Mouse (Mus musculus) lung, embryonic 15.5 days (tissue): ENCODE results near the gene Pink1. TPM values are rescaled to one million over a fixed set of nuclear protein-coding genes. Genes with fewer than 3 reads are reported as not detected.

Experiments used
- ATAC-seq: fragments of 200-750 bp; cut with Nextera tagmentation; 2 replicates; pipeline ENCODE4 v1.8.0; 2017; ENCODE audit warnings: moderate number of reproducible peaks, borderline replicate concordance; ENCODE audit not compliant: low FRiP score, low TSS enrichment; ENCODE audit errors: extremely low read depth
- H3K27ac ChIP-seq: fragments of 300-500 bp; sonication (generic); 2 replicates; pipeline ENCODE4 v1.5.1; 2015; ENCODE audit warnings: moderate library complexity, mild to moderate bottlenecking, inconsistent platforms
- H3K27me3 ChIP-seq: fragments of 300-500 bp; sonication (generic); 2 replicates; pipeline ENCODE4 v1.6.1; 2015; ENCODE audit warnings: inconsistent platforms
- H3K36me3 ChIP-seq: fragments of 300-500 bp; sonication (generic); 2 replicates; pipeline ENCODE4 v1.6.1; 2015; ENCODE audit warnings: inconsistent platforms
- H3K4me1 ChIP-seq: fragments of 300-500 bp; sonication (generic); 2 replicates; pipeline ENCODE4 v1.6.1; 2015; ENCODE audit warnings: inconsistent platforms
- H3K4me2 ChIP-seq: fragments of 300-500 bp; sonication (generic); 2 replicates; pipeline ENCODE4 v1.6.1; 2015; ENCODE audit warnings: inconsistent platforms, mild to moderate bottlenecking, moderate library complexity
- H3K4me3 ChIP-seq: fragments of 300-500 bp; sonication (generic); 2 replicates; pipeline ENCODE4 v1.5.1; 2015; ENCODE audit warnings: mild to moderate bottlenecking, inconsistent platforms
- H3K9ac ChIP-seq: fragments of 300-500 bp; sonication (generic); 2 replicates; pipeline ENCODE4 v1.6.1; 2015; ENCODE audit warnings: inconsistent platforms
- H3K9me3 ChIP-seq: fragments of 300-500 bp; sonication (generic); 2 replicates; pipeline ENCODE4 v1.6.1; 2016; ENCODE audit warnings: inconsistent platforms
- WGBS: fragments of 180-500 bp; shearing (Covaris S2); methylation state at CpG from one replicate; pipeline ENCODE4 v1.1.7; 2015; 5-methylcytosine and 5-hydroxymethylcytosine counted together
- polyA plus RNA-seq: library from polyadenylated mRNA; unstranded; fragments of >200 nt; fragmentation: Nextera tagmentation; extraction: Ambion mirVana; gene quantifications from 2 replicates; pipeline ENCODE4 v1.2.1, GENCODE M21; 2015

The Pink1 gene
- polyA plus RNA-seq, 1 experiment from 2014 or later = 47.0 TPM

DNA sequence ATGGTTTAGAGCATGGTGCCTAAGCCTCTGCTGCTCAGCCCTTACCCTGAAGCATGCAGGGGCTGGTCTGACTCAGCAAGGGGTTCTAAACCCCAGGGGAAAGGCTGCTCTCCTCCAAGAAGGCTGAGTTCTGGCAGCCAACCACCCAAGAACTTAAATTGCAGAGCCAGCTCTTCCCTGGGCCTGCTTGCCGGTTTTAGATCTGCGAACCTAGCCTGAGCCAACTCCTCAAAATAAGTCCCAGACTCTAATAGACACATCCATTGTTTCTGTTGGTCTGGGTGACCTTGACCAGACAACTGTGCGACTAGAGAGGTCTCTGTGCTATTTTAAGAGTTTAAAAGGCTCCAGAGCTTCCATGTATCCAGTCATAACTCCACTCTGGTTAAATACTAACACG lies 2.4 kb downstream of the Pink1 start:
- H3K4me2 ChIP-seq = no peak overlapping the region
- WGBS = 50% methylated on average over 4 of the region's 4 CpGs
- no peaks in the 10 kb centered on the region for H3K27me3 ChIP-seq
- peak overlapping the region; percentile 66 for H3K27ac ChIP-seq
- no peak overlapping the region for H3K4me3 ChIP-seq
- no peaks in the 10 kb centered on the region for H3K9me3 ChIP-seq
- H3K9ac ChIP-seq = no peak overlapping the region
- no peak for ATAC-seq
- H3K4me1 ChIP-seq = peaks cover 19% of the 10 kb centered on the region
- H3K36me3 ChIP-seq = no peaks in the 10 kb centered on the region

DNA sequence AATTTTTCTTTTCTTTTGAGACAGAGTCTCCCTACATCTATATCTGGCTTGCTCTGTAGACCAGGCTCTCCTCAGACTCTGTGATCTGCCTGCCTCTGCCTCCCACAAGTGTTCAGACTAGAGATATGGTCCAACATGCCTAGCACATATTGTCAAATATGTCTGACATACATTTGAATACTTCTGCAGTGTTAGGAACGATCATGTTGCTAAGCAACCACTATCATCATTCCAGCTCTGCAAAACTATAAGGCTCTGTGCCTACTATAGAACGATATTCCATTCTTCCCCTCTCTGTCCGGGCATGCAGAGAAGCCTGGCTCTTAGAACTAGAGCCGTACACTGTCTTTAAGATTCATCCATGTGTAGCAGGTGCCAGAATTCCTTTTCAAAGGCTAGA lies 3.4 kb downstream of the Pink1 start:
- no peak overlapping the region for H3K9ac ChIP-seq
- no peak for ATAC-seq
- no peaks in the 10 kb centered on the region for H3K9me3 ChIP-seq
- no peak overlapping the region for H3K27ac ChIP-seq
- no peak overlapping the region for H3K4me3 ChIP-seq
- no peaks in the 10 kb centered on the region for H3K36me3 ChIP-seq
- peaks cover 19% of the 10 kb centered on the region for H3K4me1 ChIP-seq
- H3K4me2 ChIP-seq = no peak overlapping the region
- no peaks in the 10 kb centered on the region for H3K27me3 ChIP-seq
- WGBS = 55% methylated on average over 4 of the region's 4 CpGs

GRCm38 (mm10) chr4:138321488-138321887 lies 4.6 kb downstream of the Pink1 start:
- Histone ChIP-seq H3K4me1 (peaks cover 17% of the 10 kb centered on the region), H3K27ac (no peak overlapping the region), H3K4me2 (no peak overlapping the region), H3K9ac (no peak overlapping the region), H3K36me3 (peaks cover 7% of the 10 kb centered on the region), H3K9me3 (no peaks in the 10 kb centered on the region), H3K27me3 (no peaks in the 10 kb centered on the region), H3K4me3 (no peak overlapping the region)
- ATAC-seq = no peak
- WGBS = 61% methylated on average over 7 of the region's 7 CpGs

DNA sequence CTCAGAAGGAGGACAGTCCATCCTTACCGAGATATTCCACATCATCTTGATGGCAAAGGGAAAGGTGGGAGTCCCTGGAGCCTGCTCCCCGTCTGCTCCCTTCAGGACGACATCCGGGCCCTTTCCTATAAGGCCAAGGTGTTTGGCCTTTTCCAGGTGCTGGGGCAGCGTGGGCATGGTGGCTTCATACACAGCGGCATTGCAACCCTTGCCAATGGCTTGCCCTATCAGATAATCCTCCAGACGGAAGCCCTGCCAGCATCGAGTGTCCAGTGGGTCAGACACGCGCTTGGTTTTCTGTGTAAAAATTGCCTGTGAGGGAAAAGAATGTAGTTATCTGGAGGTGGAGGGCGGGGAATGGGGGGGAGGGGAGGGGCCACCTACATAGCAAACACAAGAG lies 5.4 kb downstream of the Pink1 start:
- 34% methylated on average over 11 of the region's 11 CpGs for WGBS
- Histone ChIP-seq H3K27me3 (no peaks in the 10 kb centered on the region), H3K4me1 (peaks cover 13% of the 10 kb centered on the region; the same call in 1 of the 2 replicates), H3K9me3 (no peaks in the 10 kb centered on the region), H3K4me3 (no peak overlapping the region), H3K36me3 (peaks cover 9% of the 10 kb centered on the region), H3K27ac (peak overlapping the region; percentile 39; the same call in 1 of the 2 replicates), H3K9ac (no peak overlapping the region), H3K4me2 (no peak overlapping the region)
- ATAC-seq = no peak

- WGBS = 33% methylated on average over 10 of the region's 10 CpGs
Measured at GRCm38 (mm10) chr4:138319508-138319907, 6.6 kb downstream of the Pink1 start.

DNA sequence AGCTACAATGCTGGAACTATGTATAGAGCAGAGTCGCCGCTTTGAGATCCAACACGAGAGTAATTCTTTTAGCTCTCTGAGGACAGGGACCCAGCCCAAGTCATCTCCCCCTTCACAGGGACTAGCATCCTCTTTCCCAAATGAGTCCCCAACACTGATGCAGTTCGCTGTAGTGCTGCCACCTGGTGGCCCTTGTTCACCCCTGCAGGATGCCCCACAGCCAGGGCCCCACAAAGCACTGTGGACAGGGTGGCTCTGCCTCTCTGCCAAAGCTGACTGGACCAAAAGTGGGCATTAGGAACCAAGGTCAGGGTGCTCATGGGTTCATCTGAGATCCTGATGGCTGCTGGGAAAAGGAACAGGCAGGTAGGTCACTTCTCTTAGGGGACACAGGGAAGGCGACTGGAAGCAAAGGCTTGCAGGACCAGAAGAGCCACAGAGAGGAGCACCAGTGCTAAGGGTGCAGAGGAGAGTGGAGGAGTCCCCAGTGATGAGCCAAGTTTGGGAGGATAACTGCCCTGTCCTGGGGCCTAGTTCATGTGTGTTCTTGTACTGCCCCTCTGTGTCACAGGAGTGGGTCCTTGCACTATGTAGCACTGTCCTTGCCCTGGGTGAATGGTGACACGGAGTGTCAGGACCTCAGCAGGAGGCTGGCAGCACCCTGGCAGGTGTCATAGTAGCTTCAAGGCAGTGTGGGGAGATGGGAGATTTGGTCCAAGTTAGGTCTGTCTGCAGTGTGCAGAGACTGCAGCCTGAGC lies 7.4 kb downstream of the Pink1 start:
- H3K4me3 ChIP-seq = no peak overlapping the region
- no peaks in the 10 kb centered on the region for H3K27me3 ChIP-seq
- ATAC-seq = no peak
- peaks cover 19% of the 10 kb centered on the region for H3K36me3 ChIP-seq
- no peaks in the 10 kb centered on the region for H3K9me3 ChIP-seq
- 56% methylated on average over 6 of the region's 6 CpGs for WGBS
- H3K9ac ChIP-seq = no peak overlapping the region
- H3K27ac ChIP-seq = no peak overlapping the region
- H3K4me2 ChIP-seq = no peak overlapping the region
- peaks cover 8% of the 10 kb centered on the region; the same call in 1 of the 2 replicates for H3K4me1 ChIP-seq

More at GRCm38 (mm10) chr4:138319508-138319907, 6.6 kb downstream of the Pink1 start:
- Histone ChIP-seq H3K4me2 (no peak overlapping the region), H3K4me3 (no peak overlapping the region), H3K4me1 (peaks cover 13% of the 10 kb centered on the region; the same call in 1 of the 2 replicates), H3K27ac (no peak overlapping the region), H3K9ac (no peak overlapping the region), H3K9me3 (no peaks in the 10 kb centered on the region), H3K36me3 (peaks cover 12% of the 10 kb centered on the region), H3K27me3 (no peaks in the 10 kb centered on the region)
- no peak for ATAC-seq

GRCm38 (mm10) chr4:138316369-138316768 lies 9.7 kb downstream of the Pink1 start:
- ATAC-seq = no peak
- H3K4me3 ChIP-seq = no peak overlapping the region
- H3K36me3 ChIP-seq = peaks cover 41% of the 10 kb centered on the region
- WGBS = 78% methylated on average over 6 of the region's 6 CpGs
- no peak overlapping the region for H3K4me2 ChIP-seq
- no peaks in the 10 kb centered on the region for H3K9me3 ChIP-seq
- H3K4me1 ChIP-seq = peaks cover 5% of the 10 kb centered on the region; the same call in 1 of the 2 replicates
- H3K27me3 ChIP-seq = no peaks in the 10 kb centered on the region
- no peak overlapping the region for H3K9ac ChIP-seq
- no peak overlapping the region for H3K27ac ChIP-seq

- peaks cover 47% of the 10 kb centered on the region for H3K36me3 ChIP-seq
- H3K27ac ChIP-seq = no peak overlapping the region
- H3K4me1 ChIP-seq = peaks cover 3% of the 10 kb centered on the region; the same call in 1 of the 2 replicates
- no peaks in the 10 kb centered on the region for H3K27me3 ChIP-seq
- 72% methylated on average over 9 of the region's 9 CpGs for WGBS
- no peak overlapping the region for H3K4me2 ChIP-seq
- no peak overlapping the region for H3K4me3 ChIP-seq
- ATAC-seq = no peak
- no peak overlapping the region for H3K9ac ChIP-seq
- H3K9me3 ChIP-seq = no peaks in the 10 kb centered on the region
Measured at GRCm38 (mm10) chr4:138315781-138316180, 10.3 kb downstream of the Pink1 start.

DNA sequence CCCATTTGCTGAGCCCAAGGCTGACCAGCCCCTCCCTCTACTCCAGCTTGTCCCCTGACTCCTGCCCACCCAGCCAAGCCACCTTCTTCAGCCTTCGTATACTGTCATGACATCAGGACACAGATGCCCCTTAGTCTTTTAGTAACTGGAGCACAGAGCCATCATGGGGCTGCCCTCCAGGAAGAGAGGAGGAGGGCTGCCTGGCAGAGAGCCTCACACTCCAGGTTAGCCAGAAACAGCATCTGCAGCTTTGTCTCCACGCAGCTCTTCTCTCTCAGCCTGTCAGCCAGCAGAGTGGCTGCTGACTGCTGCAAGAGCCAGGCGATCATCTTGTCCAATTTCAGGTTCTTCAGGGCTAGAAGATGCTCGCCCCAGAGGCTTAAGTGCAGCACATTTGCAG lies 12.3 kb downstream of the Pink1 start:
- Histone ChIP-seq H3K4me2 (no peak overlapping the region), H3K27me3 (no peaks in the 10 kb centered on the region), H3K4me1 (no peaks in the 10 kb centered on the region), H3K36me3 (peaks cover 65% of the 10 kb centered on the region), H3K9ac (no peak overlapping the region), H3K27ac (no peak overlapping the region), H3K9me3 (no peaks in the 10 kb centered on the region), H3K4me3 (no peak overlapping the region)
- 88% methylated on average over 4 of the region's 4 CpGs for WGBS
- ATAC-seq = no peak

- Histone ChIP-seq H3K4me1 (no peaks in the 10 kb centered on the region), H3K27me3 (no peaks in the 10 kb centered on the region), H3K9ac (no peak overlapping the region), H3K27ac (no peak overlapping the region), H3K4me3 (no peak overlapping the region), H3K4me2 (no peak overlapping the region), H3K9me3 (no peaks in the 10 kb centered on the region), H3K36me3 (peaks cover 71% of the 10 kb centered on the region)
- no peak for ATAC-seq
- 88% methylated on average over 11 of the region's 11 CpGs for WGBS
Measured at GRCm38 (mm10) chr4:138313021-138313420, 13.1 kb downstream of the Pink1 start.

- Histone ChIP-seq H3K4me2 (no peak overlapping the region), H3K9me3 (no peaks in the 10 kb centered on the region), H3K36me3 (peaks cover 79% of the 10 kb centered on the region), H3K4me1 (no peaks in the 10 kb centered on the region), H3K27me3 (no peaks in the 10 kb centered on the region), H3K9ac (no peak overlapping the region), H3K27ac (no peak overlapping the region), H3K4me3 (no peak overlapping the region)
- no peak for ATAC-seq
- 87% methylated on average over 3 of the region's 3 CpGs for WGBS
Measured at GRCm38 (mm10) chr4:138312105-138312504, 14.0 kb downstream of the Pink1 start.

- 56% methylated on average over 8 of the region's 8 CpGs for WGBS
- Histone ChIP-seq H3K9me3 (no peaks in the 10 kb centered on the region), H3K36me3 (peaks cover 74% of the 10 kb centered on the region), H3K9ac (no peak overlapping the region), H3K27ac (no peak overlapping the region), H3K4me2 (no peak overlapping the region), H3K27me3 (no peaks in the 10 kb centered on the region), H3K4me3 (no peak overlapping the region), H3K4me1 (0 out of 2 replicates have a peak, but pooled peaks cover 4% of the 10 kb centered on the region)
- ATAC-seq = peak; percentile 36; the same call in 1 of the 2 replicates
Measured at GRCm38 (mm10) chr4:138311595-138311994, 14.5 kb downstream of the Pink1 start.
